Mouse (Mus musculus) urinary bladder, postnatal 36 days (tissue): ENCODE measurements around the gene Ankrd33b.

Experiments used
- DNase-seq, 2 experiments: peaks; one replicate each; pipeline ENCODE4 v3.0.0; 2022; ENCODE audit warnings: low spot score in 2 of 2, mixed read lengths in 1 of 2

The Ankrd33b gene

GRCm38 (mm10) chr15:31265404-31265803 is 102.1 kb downstream of the Ankrd33b start:
- DNase-seq: no peak

DNA sequence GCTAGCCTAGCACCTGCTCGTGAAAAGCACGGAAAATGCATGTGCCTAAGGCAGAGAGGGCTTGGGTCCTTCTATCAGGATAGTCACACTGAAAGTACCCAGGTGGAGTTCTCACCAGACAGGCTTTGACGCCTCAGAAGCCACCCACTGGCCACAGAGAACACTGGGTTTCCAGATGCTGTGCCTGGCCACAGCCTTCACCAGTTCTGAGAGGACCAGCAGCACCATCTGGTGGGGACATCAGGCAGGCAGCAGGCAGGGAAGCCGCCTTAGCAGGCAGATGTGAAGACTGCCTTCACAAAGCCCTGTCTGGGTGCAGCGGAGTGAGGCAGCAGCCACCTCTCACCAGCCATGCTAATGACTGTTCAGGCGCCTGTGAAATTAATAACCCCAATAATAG is 102.7 kb downstream of the Ankrd33b start:
- peak; percentile 49 to 75 for DNase-seq

DNA sequence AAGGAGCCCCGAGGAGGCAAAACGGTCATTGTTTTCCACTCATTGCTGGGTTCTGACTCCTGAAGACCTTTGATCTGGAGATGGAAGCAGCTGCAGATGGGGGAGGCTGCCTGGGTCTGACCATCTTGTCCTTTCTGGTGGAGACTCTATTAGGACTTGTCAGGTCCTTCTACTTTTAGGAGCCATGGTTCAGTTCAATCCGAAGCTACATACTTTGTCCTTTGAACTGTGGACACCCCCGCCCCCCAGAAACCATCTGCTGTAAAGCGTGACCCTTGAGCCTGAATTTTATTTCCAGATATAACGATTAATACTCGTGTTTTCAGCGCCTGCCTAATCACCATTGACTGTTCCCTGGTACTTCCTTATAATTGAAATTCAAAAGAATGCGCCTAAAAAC is 105.2 kb downstream of the Ankrd33b start:
- DNase-seq: no peak

GRCm38 (mm10) chr15:31261094-31261493 is 106.4 kb downstream of the Ankrd33b start:
- DNase-seq: no peak

DNA sequence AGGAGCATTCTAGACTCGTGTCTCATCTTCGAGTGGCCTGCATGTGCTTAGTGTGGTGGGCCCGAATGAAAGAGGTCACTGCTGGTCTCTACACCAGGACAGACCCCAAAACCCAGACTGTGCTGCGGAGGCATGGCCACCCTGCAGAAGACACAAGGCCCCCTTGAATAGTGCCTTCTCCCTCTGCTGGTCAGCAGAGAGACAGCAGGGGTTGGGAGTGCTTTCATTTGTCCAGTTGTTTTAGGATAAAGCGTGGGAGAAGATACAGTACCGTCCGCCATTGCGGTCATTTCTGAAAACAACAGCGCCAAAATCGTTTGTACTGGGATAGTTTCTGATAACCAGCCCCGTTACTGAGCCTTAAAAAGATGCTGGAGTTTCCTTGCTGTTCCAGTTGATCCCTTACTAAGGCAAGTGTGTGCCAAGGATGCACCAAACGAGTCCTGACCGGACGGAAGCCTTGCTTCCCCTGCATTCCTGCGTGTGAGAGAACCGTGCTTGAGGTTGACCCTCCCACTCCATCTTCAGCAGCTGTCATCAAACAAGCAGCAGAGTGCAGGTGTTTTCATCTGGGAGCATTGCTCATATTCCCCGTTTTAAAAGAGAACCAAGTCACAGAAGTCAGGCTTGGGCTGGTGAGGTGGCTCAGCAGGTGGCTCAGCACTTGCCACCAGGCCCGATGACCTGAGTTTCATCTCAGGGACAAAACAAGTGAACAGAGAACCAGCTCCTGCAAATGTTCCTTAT is 108.7 kb downstream of the Ankrd33b start:
- no peak for DNase-seq

DNA sequence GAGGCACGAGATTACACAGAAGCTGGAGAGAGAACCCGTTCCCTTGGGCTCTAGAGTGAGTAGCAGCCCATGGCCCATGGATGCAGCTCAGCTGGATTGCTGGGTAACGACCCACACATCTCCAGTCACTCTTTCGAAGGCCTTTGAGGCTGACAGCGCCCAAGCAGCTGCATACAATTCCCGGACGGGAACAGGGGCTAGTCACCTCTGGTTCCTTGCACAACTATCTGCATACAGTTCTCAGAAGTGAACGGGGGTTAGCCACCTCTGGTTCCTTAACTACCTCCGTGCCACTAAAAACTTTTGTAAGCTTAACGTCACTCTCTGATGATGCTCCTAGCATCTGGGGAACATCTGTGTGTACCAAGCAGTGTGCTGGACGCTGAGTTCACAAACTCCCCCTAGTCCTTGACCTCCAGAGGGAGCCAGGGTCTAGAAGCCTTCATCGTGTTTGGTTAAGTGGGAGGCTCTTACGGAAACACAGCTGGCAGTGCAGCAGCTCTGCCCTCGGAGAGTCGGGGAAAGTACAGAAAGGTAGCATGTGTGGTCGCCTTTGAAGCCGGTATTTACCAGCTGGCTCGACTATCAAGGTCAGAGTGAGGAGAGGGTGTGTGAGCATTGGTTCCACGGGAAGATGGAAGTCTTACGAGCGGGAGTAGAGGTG is 109.4 kb downstream of the Ankrd33b start:
- no peak for DNase-seq

GRCm38 (mm10) chr15:31257329-31257728 is 110.2 kb downstream of the Ankrd33b start:
- DNase-seq: no peak

GRCm38 (mm10) chr15:31255762-31256161 is 111.8 kb downstream of the Ankrd33b start:
- DNase-seq: no peak

GRCm38 (mm10) chr15:31254939-31255535 is 112.5 kb downstream of the Ankrd33b start:
- DNase-seq: no peak

GRCm38 (mm10) chr15:31253963-31254362 is 113.6 kb downstream of the Ankrd33b start:
- no peak for DNase-seq

GRCm38 (mm10) chr15:31253380-31253779 is 114.1 kb downstream of the Ankrd33b start:
- DNase-seq: no peak

DNA sequence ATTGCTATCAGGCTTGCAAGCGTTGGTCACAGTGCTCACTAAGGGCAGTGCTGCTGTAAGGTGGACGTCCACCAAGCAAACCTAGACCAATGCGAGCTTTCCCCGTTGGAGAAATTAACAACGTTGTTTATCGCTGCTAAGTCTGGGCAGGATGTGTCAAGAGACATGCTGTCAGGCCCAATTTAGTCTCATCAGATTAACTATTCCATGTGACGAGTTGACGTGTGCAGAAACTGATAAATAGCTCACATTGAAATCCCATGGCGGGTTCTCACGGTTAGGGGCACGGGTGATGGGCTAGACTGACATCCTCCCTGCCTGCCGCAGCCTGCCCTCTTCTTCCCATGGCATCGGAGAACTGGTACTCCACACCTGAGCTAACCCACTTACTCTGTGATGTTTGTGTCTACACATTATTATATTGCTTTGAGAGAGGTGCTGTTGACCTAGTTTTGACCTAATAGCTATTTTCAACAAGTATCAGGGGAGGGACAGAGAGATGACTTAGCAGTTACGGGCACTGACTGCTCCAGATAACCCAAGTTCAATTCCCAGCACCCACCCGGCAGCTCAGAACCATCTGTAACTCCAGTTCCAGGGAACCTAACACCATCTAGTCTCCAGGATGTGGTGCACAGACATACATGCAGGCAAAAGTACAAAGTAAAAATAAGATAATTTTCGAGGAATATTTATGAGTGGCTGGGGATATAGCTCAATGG is 114.8 kb downstream of the Ankrd33b start:
- DNase-seq: no peak

- DNase-seq: no peak
Measured at GRCm38 (mm10) chr15:31251189-31251588, 116.3 kb downstream of the Ankrd33b start.

- DNase-seq: no peak
Measured at GRCm38 (mm10) chr15:31250676-31251075, 116.8 kb downstream of the Ankrd33b start.

GRCm38 (mm10) chr15:31250027-31250426 is 117.5 kb downstream of the Ankrd33b start:
- no peak for DNase-seq

GRCm38 (mm10) chr15:31248882-31249281 is 118.6 kb downstream of the Ankrd33b start:
- DNase-seq: no peak

GRCm38 (mm10) chr15:31247035-31247434 is 120.5 kb downstream of the Ankrd33b start:
- no peak for DNase-seq

DNA sequence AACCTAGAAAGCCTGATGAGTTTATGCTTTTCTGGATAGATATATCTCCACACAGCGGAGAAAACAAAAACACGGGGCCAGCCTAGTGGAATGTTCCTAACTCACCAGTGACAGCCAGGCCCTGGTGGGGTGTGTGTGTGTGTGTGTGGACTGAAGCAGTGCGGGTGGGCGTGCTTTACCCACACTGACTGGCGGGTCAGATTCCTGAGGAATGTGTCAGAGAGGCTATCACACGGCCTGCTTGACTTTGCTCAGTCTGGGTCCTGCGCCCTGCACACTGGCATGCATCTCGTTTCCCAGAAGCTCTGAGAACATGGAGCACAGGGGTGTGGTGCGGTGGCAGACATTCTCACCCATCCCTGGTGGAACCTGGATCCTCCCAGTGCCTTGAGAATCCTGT is 121.6 kb downstream of the Ankrd33b start:
- DNase-seq: no peak

DNA sequence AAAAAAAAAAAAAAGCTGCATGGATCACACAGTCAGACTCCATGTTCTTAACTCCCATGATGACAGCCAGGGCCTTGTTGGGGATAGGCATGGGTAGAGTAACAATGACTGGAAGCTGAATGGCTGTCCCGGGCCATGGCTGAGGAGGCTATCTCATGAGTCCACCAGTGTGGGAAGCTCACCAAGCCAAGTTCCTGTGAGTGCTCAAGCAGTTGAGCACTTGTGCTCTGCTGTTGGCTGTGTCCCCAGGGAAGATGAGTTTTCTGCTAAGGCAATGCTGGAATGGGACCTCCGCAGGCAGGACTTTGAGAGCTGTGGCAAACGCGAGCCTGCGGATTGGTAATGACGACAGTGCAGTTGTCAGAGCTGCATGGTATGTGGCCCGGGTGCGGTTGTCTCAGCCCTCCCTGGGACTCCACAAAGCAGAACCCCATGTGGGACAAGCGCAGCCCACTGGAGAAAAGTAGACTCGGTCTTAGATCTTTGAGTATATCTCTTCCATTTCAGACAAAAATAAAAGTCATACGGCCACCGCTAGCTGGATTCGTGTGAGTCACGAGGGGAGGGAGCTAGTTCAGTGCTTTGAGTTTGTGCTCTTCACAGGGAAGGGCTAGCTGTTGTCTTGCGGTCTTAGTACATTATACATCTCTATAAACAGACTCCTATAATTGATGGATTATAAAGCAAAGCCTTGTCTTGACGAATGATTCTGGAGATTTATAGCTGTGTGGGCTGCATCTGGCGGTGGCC is 122.7 kb downstream of the Ankrd33b start:
- no peak for DNase-seq

DNA sequence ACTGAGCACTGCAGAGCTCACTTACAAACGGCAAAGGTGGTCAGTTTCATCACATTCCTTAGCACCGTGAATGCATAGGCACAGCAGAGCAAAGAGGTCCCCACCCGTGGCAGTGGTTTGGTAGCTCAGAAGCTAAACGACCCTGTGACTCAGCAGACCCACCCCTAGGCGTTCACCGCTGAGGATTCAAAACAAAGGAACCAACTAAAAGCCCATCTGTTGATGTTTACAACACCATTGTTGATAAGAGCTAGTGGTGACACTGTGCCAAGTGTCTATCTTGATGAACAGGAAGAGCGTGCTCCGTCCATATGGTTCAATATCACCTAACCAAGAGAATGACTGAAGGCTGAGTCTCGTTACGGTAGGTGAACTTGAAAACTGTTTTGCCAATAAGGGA is 124.3 kb downstream of the Ankrd33b start:
- no peak for DNase-seq
